Mouse (Mus musculus): ENCODE data around the gene Tpbpa. TPM values are rescaled to one million over a fixed set of nuclear protein-coding genes. Genes with fewer than 3 reads are reported as not detected.
"Not testable (repeated sequence)": the region's sequence is repeated elsewhere in the genome, so short reads cannot be mapped to it uniquely, and the experiment has no call there.

Tpbpa gene
- not detected in 2 replicates for polyA plus RNA-seq (2012)

- not testable (repeated sequence) for H3K4me1 ChIP-seq (ENCODE audit: control insufficient read depth)
Measured at GRCm38 (mm10) chr13:60941884-60942283, at the start of gene Tpbpa. TSS of gene Tpbpa (minus strand) at chr13:60941984.

GRCm38 (mm10) chr13:60986915-60987314 lies 45.1 kb upstream of the Tpbpa start:
- not testable (repeated sequence) for H3K4me3 ChIP-seq (replicated peaks); H3K27me3 ChIP-seq (ENCODE audit: control insufficient read depth); H3K9me3 ChIP-seq (ENCODE audit: control insufficient read depth, low read length); H3K36me3 ChIP-seq (ENCODE audit: control insufficient read depth); H3K4me1 ChIP-seq (ENCODE audit: control insufficient read depth)

More at GRCm38 (mm10) chr13:60941884-60942283, at the start of gene Tpbpa:
- not testable (repeated sequence) for H3K9me3 ChIP-seq (ENCODE audit: control insufficient read depth, low read length); H3K4me3 ChIP-seq (replicated peaks); H3K27me3 ChIP-seq (ENCODE audit: control insufficient read depth); H3K36me3 ChIP-seq (ENCODE audit: control insufficient read depth)

GRCm38 (mm10) chr13:60972319-60972718 lies 30.5 kb upstream of the Tpbpa start:
- H3K4me1 ChIP-seq (ENCODE audit: control insufficient read depth); H3K9me3 ChIP-seq (ENCODE audit: control insufficient read depth, low read length); H3K4me3 ChIP-seq (replicated peaks); H3K27me3 ChIP-seq (ENCODE audit: control insufficient read depth); H3K36me3 ChIP-seq (ENCODE audit: control insufficient read depth): not testable (repeated sequence)

- not testable (repeated sequence) for H3K4me1 ChIP-seq (ENCODE audit: control insufficient read depth); H3K36me3 ChIP-seq (ENCODE audit: control insufficient read depth); H3K9me3 ChIP-seq (ENCODE audit: control insufficient read depth, low read length); H3K27me3 ChIP-seq (ENCODE audit: control insufficient read depth); H3K4me3 ChIP-seq (replicated peaks)
Measured at GRCm38 (mm10) chr13:60963985-60964384, 22.2 kb upstream of the Tpbpa start.

- Histone ChIP-seq H3K36me3 (ENCODE audit: control insufficient read depth) (no peaks in the 10 kb centered on the region), H3K4me3 (replicated peaks) (no peak overlapping the region), H3K9me3 (ENCODE audit: control insufficient read depth, low read length) (peaks cover 3% of the 10 kb centered on the region; the same call in 1 of the 2 replicates), H3K4me1 (ENCODE audit: control insufficient read depth) (no peaks in the 10 kb centered on the region), H3K27me3 (ENCODE audit: control insufficient read depth) (no peaks in the 10 kb centered on the region)
- TF ChIP-seq TAL1 (IDR thresholded peaks at IDR 0.05; ENCODE audit: low read length) = no peak
- no peak for TF ChIP-seq GATA1 (IDR thresholded peaks at IDR 0.05; ENCODE audit: low read length)
Measured at GRCm38 (mm10) chr13:60961706-60962105, 19.9 kb upstream of the Tpbpa start.

GRCm38 (mm10) chr13:60936500-60936901 lies 5.3 kb downstream of the Tpbpa start, which contains the start of the genes Gm49391 and Ctla2a:
TSS of gene Gm49391 (minus strand) at chr13:60936571.
TSS of gene Ctla2a (minus strand) at chr13:60936625.
- no peak within 1 kb of the TSS for H3K4me3 ChIP-seq (replicated peaks)
- H3K27me3 ChIP-seq (ENCODE audit: control insufficient read depth) = no peaks in the 10 kb centered on the region
- no peaks in the 10 kb centered on the region for H3K4me1 ChIP-seq (ENCODE audit: control insufficient read depth)
- no peak for TF ChIP-seq GATA1 (IDR thresholded peaks at IDR 0.05; ENCODE audit: low read length)
- TF ChIP-seq TAL1 (IDR thresholded peaks at IDR 0.05; ENCODE audit: low read length) = no peak
- H3K36me3 ChIP-seq (ENCODE audit: control insufficient read depth) = no peaks in the 10 kb centered on the region
- H3K9me3 ChIP-seq (ENCODE audit: control insufficient read depth, low read length) = no peaks in the 10 kb centered on the region

GRCm38 (mm10) chr13:60935490-60935889 lies 6.3 kb downstream of the Tpbpa start, which contains the start of gene Gm49393:
TSS of gene Gm49393 (minus strand) at chr13:60935590.
- not testable (repeated sequence) for H3K36me3 ChIP-seq (ENCODE audit: control insufficient read depth); H3K9me3 ChIP-seq (ENCODE audit: control insufficient read depth, low read length); H3K4me1 ChIP-seq (ENCODE audit: control insufficient read depth); H3K27me3 ChIP-seq (ENCODE audit: control insufficient read depth); H3K4me3 ChIP-seq (replicated peaks)

- not testable (repeated sequence) for H3K27me3 ChIP-seq (ENCODE audit: control insufficient read depth); H3K4me3 ChIP-seq (replicated peaks); H3K9me3 ChIP-seq (ENCODE audit: control insufficient read depth, low read length); H3K4me1 ChIP-seq (ENCODE audit: control insufficient read depth); H3K36me3 ChIP-seq (ENCODE audit: control insufficient read depth)
Measured at GRCm38 (mm10) chr13:60904780-60905179, 37.0 kb downstream of the Tpbpa start, which contains the start of gene Tpbpb. TSS of gene Tpbpb (minus strand) at chr13:60904880.

GRCm38 (mm10) chr13:60897328-60897727 lies 44.5 kb downstream of the Tpbpa start, which contains the start of gene Ctla2b:
TSS of gene Ctla2b (minus strand) at chr13:60897447.
- Histone ChIP-seq H3K27me3 (ENCODE audit: control insufficient read depth) (no peaks in the 10 kb centered on the region), H3K4me1 (ENCODE audit: control insufficient read depth) (no peaks in the 10 kb centered on the region), H3K9me3 (ENCODE audit: control insufficient read depth, low read length) (no peaks in the 10 kb centered on the region), H3K36me3 (ENCODE audit: control insufficient read depth) (no peaks in the 10 kb centered on the region), H3K4me3 (replicated peaks) (no peak within 1 kb of the TSS)
- TF ChIP-seq TAL1 (IDR thresholded peaks at IDR 0.05; ENCODE audit: low read length) (no peak), GATA1 (IDR thresholded peaks at IDR 0.05; ENCODE audit: low read length) (no peak)

- H3K9me3 ChIP-seq (ENCODE audit: control insufficient read depth, low read length); H3K4me3 ChIP-seq (replicated peaks); H3K4me1 ChIP-seq (ENCODE audit: control insufficient read depth); H3K36me3 ChIP-seq (ENCODE audit: control insufficient read depth); H3K27me3 ChIP-seq (ENCODE audit: control insufficient read depth): not testable (repeated sequence)
Measured at GRCm38 (mm10) chr13:60896794-60897193, 45.0 kb downstream of the Tpbpa start, which contains the start of gene Gm49392. TSS of gene Gm49392 (minus strand) at chr13:60896894.

Measured in erythroblast, embryonic 14.5 days (primary cell).